Mouse (Mus musculus) adrenal gland, adult (tissue): Measurements from ENCODE around the gene Lyrm1.

Experiments
- DNase-seq, 2 experiments: peaks; one replicate each; pipeline ENCODE4 v3.0.0; 2022 to 2023; ENCODE audit warnings: low spot score in 1 of 2; ENCODE audit not compliant: inconsistent age in 2 of 2

Lyrm1 gene

DNA sequence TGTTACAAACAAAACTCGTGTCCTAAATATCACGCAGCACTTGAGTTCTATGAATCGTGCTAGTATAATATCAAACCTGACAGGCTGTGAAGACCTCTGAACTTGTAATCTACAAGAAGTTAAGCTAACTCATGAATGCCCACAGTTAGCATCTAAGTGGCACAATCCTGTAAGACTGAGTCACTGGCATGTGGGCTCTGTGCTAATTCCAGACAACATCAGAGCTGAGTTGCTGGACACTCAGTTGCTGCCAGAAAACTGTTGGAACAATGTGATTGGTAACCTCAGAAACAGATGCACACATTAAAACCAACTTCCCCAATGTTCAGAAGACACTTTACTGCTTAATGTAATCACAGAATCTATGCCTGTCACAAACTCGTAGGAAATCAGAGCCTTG, 7.8 kb upstream of the Lyrm1 start:
- no peak for DNase-seq

GRCm38 (mm10) chr7:119892198-119892597, 3.5 kb upstream of the Lyrm1 start:
- peak in 1 of 2 experiments; percentile 64 for DNase-seq

DNA sequence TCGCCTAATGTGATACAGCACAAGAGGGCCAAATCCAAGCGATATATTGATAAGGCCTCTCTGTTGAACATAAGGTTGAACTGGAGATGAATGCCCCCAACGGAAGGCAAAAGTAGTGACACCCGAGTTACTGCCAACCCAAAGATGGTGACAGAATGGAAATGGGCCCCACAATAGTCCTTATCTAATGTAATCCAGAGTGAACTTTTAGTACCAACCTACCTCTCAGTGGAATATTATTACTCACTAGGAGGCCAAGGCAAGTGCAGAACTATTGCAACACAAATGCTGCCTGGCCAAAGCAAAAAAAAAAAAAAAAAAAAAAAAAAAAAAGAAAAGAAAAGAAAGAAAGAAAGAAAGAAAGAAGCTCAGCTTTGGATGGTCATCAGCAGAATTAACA, 2.9 kb upstream of the Lyrm1 start:
- DNase-seq, result no peak

DNA sequence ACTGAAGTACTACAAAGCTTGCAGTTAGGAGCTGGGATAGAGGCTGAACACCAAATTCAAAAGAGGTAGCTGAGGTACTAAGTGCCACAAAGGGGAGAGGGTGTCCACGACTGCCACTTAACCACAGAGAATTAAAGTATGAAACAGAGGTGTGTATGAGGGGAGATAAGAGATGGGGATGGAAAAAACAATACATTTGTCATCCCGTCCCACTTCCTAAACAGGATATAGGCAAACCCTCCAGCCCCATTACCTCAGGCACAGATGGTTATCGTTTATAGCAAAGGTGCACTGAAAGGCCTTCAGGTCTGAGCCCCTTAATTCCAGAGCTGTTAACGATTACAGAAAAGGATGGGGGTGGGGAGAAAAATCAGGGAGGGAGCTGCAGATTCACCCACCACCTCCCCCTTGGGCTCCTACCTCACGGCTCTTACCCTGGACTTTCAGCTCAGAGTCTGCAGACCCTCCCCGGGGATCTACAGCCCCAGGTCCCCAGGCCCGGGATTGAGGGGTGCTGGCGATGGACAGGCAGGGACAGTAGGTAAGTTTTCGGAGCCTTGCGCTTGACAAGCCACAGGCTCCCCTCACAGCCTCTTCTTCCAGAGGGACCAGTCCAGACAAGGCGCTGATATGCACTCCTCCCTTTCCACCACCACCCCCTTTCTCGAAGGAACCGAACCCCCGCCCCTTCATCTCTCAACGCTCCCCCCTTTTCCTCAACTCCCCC, 680 bp upstream of the Lyrm1 start:
- no peak for DNase-seq

GRCm38 (mm10) chr7:119897521-119898109, 2.0 kb downstream of the Lyrm1 start:
- DNase-seq, result no peak

- no peak for DNase-seq
Observed at GRCm38 (mm10) chr7:119898247-119898856, 2.7 kb downstream of the Lyrm1 start.

DNA sequence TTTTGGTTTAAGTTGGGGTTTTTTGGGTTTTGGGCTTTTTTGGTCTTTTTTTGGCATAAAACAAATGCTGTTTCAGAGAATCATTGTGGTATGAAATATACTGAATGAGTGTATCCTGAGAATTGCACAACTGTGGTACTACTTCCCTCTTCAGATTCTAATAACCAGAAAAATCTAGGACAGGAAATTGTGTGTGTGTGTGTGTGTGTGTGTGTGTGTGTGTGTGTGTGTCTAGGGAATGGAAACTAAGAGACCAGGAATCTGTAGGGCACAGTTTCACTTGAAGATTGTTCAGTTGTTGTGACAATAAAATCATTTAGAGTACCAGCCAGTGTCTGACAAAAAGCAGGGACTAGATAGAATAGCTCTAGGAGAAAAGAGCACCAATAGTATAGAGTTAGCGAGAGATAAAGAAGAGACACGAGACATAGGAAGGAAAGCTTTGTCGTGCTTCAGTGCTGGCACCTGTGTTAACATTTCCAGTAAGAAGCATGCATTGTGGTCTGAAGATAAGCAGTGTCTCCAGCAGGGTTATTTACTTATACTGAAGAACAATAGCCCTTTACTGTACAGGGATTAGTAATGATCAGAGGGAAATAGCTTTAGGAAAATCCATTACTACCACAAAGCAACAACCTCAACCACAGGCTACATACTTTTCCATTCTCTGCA, 3.9 kb downstream of the Lyrm1 start:
- DNase-seq, result no peak

GRCm38 (mm10) chr7:119906523-119907215, 11.0 kb downstream of the Lyrm1 start:
- peak in 1 of 2 experiments; percentile 14 for DNase-seq

GRCm38 (mm10) chr7:119911727-119912126, 16.1 kb downstream of the Lyrm1 start:
- no peak for DNase-seq

DNA sequence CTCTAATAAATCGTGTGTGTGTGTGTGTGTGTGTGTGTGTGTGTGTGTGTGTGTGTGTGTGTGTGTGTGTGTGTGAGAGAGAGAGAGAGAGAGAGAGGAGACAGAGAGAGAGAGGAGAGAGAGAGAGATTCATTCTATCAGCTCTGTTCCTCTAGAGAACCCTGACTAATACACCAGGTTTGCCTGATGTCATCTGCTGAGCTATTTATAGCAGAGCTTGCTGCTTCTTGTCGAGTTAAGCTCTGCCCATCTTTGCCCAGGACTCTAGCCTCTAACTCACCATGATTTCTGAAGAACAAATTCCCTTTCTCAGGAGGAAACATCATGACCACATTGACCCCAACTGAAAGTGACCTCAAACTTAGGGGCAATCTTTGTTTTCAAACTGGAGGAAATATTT, 24.8 kb downstream of the Lyrm1 start:
- peak; percentile 13 to 40 for DNase-seq

DNA sequence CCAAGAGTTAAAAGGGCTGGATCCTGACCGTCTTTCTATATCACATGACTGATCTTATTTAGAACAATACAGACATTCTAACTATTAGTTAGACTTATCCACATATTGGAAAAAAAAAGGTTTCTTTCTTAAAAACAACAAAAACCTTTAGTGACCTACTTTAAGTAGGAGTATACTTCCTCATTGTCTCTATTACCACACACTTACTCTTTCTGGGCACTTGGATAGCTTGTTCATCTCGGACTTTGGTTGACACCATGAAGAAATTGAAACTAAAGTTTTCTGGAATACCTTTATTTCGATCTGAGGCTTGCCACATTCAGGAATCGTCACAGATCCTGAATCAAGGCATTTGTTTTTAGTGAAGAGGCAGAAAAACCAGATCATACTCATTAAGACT, 25.4 kb downstream of the Lyrm1 start:
- DNase-seq, result no peak

DNA sequence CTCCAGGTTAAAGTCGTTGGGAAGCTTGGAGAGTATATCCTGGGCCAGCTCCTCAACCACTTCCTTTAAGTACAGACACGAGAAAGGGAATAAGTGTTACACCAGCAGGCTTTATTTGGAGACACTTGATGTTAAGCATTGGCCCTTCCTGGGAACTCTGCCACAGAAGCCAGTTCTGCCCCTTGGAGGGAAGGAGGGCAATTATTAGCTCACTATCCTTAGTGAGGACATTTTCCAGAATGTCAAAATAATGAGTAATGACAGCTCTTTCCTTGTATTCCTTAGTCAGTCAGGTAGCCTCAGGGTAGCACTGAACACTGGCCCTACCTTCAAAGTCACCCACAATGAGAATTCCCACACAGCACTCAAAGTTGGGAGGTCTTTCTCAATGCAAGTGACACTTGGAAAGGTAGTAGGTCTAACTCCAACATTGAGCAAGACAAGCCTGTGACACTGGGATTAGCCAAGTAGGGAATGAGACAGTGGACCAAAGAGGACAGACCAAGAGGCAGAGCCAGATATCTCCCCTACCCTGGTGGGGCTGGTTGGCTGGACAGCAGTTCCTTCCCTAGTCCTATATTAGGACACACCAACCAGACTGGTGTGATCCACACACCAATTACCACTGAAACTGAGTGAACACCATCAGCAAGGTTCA, 33.3 kb downstream of the Lyrm1 start:
- DNase-seq, result peak in 1 of 2 experiments; percentile 45

DNA sequence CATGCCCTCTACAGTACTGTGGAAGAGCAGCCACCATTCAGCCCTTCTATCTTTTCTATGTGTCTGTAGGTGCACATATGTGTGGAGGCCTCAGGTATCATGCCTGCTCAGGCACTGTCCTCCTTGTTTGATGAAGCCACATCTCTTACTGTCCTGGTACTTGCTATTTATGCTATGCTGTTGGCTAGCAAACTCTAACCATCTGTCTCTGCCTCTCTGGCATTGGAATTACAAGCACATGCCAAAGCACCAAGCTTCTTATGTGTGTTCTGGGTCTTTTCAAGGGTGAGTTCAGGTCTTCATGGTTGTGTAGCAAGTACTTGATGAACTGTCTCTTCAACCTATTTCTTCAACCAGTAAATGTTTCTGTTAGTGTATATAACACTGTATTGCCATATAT, 40.7 kb downstream of the Lyrm1 start:
- DNase-seq, result no peak

GRCm38 (mm10) chr7:119937036-119937435, 41.4 kb downstream of the Lyrm1 start:
- no peak for DNase-seq

DNA sequence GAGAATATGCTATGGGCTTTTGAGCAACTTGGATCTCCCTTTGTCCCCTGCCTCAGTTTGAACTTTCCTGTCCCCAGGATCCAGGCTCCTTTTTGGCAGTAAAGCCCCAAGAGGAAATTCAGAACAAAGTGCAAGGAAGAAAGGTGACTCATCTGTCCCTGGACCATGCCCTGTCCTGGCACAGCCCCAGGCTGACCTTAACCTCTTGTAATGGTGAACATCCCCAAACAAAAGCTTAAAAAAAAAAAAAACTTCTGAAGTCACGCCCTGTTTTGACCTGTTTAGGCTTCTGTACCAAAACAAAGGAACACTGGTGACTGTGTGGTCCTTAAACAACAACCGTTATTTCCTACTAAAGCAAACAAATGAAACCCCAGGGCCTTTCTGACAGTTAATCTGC, 45.9 kb downstream of the Lyrm1 start:
- DNase-seq, result peak; percentile 80 to 92

DNA sequence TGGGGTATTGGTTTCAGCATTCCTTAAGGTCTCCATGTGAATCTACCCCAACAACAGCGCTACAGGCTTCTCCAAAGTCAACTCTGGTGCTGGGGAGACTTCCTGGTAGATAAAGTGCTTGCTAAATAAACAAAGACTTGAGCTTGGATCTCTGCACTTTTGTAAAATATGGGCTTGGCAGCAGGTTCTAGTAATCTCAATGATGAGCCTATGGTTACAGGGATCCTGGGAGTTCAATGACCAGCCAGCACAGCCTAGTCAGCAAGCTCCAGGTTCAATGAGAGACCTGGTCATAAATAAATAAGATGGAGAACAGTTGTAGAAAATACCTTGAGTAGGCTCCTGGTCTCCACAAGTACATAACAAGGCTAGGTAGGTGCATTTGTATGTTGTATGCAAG, 58.4 kb downstream of the Lyrm1 start:
- no peak for DNase-seq

DNA sequence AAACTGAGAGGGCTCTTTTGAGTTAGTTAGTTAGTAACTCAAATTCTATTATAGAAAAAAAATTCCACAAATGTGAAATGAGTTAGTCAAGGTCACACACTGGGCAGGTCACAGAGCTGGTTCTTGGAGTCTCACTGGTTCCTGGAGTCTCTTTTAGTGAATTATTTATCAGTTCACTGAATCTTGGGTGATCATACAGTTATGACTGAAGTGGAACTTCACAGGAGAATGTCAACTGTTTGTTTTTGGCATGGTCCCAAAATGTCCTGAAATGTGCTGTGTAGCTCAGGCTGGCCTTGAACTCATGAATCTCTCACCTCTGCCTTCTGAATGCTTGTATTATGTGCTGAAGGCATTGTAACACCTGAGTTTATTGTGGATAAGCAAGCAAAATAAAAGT, 61.8 kb downstream of the Lyrm1 start:
- peak in 1 of 2 experiments; percentile 46 for DNase-seq

DNA sequence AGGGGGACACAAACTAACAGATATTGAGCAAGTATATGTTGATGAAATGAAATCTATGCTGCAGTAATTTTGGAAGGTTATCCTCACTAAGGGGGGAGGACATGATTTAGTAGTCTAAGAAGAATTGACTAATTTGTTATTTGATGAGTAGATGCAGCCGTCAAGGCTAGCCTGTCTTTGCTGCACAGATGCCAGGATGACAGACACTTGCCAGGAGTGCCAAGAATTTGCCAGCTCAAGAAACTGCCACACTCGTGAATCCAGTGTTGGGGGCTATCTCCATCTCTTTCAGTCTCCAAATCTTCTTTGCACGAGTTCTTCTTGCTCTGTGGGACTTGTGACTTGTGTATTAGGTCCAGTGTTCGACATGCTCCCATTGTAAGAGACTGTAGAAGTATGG, 63.4 kb downstream of the Lyrm1 start:
- peak in 1 of 2 experiments; percentile 79 for DNase-seq

DNA sequence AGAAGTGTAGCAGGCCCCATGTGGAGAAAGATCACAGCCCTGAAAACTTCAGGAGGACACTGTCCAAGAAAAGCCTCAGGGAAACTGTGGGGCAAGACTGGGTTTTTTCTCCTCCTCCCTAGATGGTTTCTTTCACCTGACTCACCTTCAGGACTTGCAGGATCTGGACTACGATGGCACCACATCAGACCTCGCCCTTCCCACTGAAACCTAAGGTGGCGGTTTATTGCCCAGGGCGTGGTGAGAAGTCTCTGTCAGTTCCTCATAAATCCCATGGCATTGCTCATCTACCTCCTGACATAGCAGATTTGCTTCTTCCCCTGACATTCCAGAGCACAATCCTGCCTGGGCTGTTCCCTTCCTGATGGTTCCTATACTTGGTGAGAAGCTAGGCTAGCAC, 63.8 kb downstream of the Lyrm1 start:
- no peak for DNase-seq

DNA sequence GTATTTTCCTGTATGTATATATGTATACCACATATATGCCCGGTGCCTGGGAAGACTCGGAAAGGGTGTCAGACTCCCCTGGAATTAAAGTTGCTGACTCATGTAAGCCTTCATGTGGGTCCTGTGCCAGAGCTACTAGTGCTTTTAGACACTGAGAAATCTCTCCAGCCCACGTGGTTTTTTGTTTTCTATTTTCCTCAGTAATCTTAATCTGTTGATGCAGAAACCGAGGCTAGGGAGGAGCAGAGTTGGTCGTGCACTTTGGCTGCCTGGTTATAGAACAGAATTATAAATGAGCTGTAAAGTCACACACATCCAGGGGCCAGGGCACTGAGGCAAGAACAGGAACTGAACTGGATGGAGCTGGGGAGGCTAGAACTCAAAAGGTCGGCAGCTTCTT, 64.3 kb downstream of the Lyrm1 start:
- DNase-seq, result peak in 1 of 2 experiments; percentile 48

- DNase-seq, result peak in 1 of 2 experiments; percentile 65
Observed at GRCm38 (mm10) chr7:119960546-119960945, 64.9 kb downstream of the Lyrm1 start.
